Mouse (Mus musculus) ovary, adult 18-20 months (tissue): Measurements from ENCODE around the gene Zfp747.
A peak's percentile ranks its signal among the peaks of the same experiment; 100 is the strongest.
"Not testable (repeated sequence)": the region's sequence is repeated elsewhere in the genome, so short reads cannot be mapped to it uniquely, and the experiment has no call there.

ENCODE experiments used
- DNase-seq: peaks from one replicate; pipeline ENCODE4 v3.0.0; 2022; ENCODE audit warnings: low spot score, mixed read lengths

Zfp747 gene

DNA sequence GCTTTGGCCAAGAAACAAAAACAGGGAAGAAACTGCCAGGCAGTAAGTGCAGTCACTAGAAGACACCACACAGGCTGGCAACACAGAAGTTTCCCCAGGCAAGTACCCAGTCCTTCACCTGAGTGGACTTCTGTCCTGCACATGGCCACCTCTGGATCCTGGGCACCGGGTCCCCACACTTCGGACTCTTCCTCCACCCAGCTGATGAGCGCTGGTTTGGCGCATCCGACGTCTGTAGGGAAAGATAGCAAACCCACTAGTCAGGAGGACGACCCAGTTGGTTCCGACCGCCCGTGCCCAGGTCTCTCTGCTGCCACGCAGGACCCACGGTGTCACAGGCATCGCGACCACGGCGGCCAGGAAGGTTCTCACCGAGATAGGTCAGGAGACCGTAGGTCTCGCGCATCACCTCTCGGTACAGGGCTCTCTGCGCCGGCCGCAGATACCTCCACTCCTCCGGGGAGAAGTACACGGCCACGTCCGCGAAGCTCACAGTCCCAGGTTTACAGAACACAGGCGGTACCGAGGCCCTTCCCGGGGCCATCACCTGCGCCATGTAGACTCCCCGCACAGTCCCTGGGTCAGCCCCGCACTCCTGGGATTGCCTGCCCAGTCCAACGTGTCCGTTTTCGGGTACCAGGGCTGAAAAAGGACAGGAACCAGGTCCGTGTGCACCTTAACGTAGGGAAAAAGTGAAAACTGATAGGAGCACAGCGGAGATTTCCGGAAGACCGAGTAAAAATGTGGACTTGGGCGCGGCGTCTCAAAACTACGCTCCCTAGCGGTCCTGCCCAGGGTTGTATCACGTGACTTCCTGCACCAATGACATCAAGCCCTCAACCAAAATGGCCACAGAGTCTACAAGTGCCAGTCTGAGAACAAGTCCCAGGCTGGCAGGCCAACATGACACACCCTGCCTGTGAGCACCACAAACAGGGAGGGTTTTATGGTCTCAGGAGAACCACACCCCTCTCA, at the start of gene Zfp747:
Gene Zfp747 (minus strand): TSS at position 780 of the 975 bp plus-strand sequence.
- DNase-seq: peak; percentile 86

DNA sequence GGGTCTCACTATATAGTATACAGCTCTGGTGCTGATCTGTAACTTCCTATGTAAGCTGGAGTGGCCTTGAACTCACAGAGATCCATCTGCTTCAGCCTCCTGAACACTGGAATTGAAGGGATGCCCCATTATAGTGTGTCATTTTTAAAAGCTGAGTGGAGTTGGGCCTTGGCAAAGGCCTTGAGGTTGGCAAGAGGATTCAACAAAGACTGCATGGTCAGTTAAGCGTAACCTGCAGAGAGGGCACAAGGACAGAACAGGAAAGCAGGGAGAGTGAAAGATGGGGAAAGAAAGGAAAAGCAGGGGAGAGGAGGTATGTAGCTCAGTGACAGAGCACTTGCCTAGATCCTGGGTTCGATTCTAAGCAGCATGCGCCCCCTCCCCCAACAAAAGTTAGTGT, 49.4 kb upstream of the Zfp747 start:
- no peak for DNase-seq

DNA sequence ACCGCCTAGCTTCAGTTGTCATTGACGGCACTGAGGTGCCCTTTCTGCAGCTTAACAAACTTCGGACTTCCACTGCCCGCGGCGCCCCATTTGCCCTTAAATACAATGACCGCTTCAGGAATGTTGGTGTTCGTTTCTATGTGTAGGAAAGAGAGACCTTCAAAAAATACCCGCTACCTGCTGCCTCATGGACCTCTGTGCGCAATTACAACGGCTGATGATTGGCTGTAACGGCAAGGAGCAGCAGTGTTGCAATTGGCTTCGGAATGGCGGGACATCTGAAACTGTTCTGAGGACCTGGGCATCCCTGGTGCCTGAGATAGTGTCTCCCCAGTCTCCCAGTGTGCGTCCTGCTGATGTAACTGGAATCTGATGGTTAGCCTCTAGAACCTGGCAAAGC, 46.4 kb upstream of the Zfp747 start:
- DNase-seq: no peak

DNA sequence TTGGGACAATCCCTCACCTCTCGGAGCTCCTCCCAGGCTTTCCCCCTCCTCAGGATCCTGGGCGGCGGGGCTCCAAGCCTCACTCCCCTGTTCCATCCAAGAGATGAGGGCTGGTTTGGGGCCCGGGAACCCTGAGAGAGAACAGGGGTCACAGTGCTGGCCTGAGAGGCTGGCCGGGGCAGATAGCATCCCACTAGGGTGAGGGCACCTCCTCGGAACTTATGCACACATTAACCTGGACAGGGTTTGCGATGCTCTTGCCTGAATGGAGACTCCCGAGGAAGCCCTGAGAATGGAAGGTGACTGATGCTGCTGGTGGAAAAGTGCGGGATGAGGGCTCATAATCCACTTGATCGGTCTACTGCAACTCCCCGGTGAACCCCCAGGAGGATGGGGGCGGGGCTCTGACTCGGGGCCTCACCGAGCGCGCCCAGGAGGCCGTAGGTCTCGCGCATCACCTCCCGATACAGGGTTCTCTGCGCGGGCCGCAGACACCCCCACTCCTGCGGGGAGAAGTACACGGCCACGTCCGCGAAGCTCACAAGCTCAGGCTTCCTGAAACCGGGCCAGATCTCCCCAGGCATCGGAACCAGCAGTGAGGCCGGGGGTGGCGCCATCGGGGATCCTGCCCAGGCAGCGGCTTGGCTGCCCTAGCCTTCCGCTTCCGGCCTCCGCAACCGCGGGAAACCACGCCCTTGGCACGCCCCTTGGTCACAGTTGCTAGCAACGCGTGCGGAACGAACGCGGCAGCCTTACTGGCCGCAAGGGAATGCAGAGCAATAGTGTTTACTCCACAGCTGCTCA, 45.7 kb upstream of the Zfp747 start, which contains the start of gene Zfp688:
Gene Zfp688 (minus strand): TSS at position 681 of the 804 bp plus-strand sequence.
- peak; percentile 87 for DNase-seq

DNA sequence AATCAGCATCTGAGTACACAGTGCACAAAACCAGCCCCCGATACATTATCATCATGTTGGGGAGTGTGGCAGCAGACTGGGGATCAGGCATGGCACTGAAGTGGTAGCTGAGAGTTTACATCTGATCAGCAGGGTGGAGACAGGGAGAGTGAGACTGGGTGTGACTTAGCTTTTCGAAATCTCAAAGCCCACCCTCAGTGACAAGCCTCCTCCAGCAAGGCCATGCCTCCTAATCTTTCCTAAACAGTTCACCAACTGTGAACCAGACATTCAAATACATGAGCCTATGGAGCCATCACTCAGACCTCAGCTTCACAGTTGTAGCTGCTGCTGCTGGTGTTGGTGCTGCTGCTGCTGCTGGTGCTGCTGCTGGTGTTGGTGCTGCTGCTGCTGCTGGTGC, 35.6 kb upstream of the Zfp747 start:
- DNase-seq: no peak

DNA sequence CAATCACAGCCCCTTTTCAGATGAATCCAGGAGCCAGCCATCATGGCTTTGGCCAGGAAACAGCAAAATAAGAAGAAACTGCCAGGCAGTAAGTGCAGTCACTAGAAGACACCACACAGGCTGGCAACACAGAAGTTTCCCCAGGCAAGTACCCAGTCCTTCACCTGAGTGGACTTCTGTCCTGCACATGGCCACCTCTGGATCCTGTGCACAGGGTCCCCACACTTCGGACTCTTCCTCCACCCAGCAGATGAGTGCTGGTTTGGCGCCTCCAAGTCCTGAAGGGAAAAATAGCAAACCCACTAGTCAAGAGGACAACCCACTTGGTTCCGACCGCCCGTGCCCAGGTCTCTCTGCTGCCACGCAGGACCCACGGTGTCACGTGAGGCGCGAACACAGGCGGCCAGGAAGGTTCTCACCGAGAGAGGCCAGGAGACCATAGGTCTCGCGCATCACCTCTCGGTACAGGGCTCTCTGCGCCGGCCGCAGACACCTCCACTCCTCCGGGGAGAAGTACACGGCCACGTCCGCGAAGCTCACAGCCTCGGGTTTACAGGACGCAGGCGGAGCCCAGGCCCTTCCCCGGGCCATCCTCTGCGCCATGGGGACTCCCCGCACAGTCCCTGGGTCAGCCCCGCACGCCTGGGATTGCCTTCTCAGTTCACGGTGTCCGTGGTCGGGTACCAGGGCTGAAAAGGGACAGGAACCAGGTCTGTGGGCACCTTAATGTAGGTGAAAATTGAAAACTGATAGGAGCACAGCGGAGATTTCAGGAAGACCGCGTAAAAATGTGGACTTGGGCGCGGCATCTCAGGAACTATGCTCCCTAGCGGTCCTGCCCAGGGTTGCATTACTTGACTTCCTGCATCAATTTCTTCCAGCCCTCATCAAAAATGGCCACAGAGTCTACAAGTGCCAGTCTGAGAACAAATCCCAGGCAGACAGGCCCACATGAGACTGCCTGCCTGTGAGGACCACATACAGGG, 30.4 kb upstream of the Zfp747 start, which contains the start of gene Zfp764:
Gene Zfp764 (minus strand): TSS at position 821 of the 986 bp plus-strand sequence.
- peak; percentile 70 for DNase-seq

DNA sequence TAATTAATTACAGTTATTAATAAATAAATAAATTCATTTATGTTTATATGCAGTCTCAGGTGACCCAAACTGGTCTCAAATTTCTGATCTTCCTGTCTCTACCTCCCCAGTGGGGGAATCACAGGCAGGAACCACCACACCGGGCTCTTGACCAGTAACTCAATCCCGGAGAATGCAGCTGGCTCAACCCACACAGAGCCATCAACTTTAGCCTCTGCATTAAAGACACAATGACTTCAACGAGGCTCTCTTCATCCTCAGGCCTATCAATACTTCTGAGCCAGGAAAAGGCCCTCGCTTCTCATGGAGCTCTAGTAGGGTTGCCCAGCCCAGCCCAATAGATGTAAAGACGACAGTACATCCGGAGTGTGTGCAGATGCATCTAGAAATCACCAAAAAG, 28.3 kb upstream of the Zfp747 start:
- DNase-seq: not testable (repeated sequence)

DNA sequence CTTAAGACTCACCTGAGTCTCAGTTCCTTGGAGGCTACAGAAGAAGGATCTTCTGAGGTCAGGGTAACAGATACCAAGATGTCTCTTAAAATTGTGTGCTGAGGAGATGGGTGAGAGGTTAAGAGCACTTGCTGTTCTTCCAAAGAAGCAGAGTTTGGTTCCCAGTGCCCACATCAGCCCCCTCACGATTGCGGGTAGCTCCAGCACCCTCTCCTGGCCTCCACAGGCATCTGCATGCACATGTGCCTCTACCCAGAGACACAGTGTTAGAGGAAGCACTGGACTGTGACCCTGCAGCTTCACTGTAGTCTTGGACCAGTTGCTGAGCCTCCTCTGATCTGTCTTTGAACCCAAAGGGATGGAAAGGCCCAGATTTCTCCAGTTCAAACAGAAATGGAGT, 27.1 kb upstream of the Zfp747 start:
- no peak for DNase-seq

DNA sequence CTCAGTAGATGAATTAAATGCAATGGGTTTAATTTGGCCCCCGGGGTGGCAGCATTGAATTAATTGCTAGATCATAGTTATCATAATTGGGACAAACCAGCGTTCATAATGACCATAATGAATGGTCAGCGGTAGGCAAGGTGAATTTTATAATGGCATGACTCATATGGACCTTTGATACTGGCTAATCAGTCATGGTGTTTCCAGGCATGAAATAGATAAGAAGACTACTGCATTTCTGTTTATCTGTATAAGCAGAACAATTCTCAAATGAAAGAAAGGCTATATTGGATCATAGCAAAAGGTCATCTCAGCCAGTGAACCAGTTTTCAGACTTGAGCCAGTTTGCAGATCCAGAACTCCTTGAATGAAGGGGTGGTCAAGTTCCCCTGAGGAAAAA, 24.5 kb upstream of the Zfp747 start:
- no peak for DNase-seq

DNA sequence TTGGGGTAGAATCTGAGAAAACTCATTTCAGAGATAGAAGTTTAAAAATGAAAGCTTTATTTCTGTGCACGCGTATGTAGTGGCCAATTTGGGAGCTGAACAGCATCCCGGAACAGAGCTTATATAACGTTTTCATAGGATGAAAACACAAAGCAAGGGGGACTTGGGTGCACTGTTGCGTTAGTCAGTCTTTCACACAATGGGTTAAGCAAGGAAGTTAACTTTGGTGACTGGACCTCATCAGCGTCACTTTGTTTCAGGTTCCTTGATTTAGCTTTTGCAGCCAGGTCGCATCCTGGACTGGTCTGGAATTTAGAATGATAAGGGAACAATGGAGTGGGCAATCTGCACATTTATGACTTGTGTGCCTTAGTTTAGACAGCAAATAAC, 18.1 kb upstream of the Zfp747 start:
- no peak for DNase-seq

DNA sequence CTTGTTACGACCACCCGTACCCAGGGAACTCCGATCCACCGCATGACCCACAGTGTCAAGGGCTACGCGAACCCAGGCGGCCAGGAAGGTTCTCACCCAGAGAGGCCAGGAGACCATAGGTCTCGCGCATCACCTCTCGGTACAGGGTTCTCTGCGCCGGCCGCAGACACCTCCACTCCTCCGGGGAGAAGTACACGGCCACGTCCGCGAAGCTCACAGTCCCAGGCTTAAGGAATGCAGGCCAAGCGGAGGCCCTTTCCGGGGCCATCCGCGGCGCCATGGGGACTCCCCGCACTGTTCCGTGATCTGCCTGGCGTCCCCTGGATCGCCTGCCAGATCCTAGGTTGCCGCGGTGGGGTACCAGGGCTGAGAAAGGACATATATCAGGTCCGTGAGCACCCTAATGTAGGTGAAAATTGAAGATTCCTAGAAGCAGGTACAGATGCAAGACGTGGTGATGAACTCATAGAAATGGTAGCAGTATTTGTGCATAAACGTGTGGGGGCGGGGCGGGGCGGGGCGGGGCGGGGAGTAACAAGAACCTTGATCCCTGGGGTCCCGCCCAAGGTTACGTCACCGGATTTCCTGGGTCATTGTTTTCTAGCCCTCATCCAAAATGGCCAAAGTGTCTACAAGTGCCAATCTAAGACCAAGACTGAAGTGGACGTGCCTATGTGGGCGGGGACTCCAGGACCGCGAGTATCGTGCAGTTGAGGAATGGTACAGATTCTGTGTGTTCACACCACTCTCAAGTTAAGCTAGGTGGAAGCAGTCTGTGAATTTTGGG, 17.5 kb upstream of the Zfp747 start, which contains the start of gene E430018J23Rik:
Gene E430018J23Rik (minus strand): TSS at position 473 of the 787 bp plus-strand sequence.
- DNase-seq: peak; percentile 94

DNA sequence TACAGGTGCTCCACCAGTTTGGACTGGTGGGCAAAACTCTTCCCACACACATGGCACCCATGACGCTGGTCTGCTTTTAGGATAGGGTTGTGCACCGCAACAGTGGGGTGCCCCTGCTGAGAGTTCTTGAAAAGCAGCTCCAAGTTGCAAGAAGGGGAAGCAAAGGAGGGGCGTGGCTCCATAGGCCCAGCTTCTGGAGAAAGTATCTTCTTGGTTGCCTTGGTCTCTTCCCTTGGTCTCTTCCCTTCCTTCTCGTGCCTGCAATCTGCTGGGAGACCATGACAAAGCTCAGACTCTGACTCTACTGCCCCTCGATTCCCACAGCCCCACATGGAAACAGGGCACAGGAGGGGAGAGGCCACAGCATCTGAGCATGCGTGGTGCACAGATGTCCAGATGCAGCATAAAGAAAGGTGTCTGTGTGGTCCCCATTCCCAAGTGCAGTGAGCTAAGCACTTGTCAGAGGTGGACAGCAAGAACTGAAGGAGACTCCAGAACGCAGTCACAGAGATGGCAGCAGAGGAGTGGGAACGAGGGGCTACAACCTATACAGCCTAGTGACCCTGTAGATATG, 16.5 kb upstream of the Zfp747 start:
- DNase-seq: no peak

DNA sequence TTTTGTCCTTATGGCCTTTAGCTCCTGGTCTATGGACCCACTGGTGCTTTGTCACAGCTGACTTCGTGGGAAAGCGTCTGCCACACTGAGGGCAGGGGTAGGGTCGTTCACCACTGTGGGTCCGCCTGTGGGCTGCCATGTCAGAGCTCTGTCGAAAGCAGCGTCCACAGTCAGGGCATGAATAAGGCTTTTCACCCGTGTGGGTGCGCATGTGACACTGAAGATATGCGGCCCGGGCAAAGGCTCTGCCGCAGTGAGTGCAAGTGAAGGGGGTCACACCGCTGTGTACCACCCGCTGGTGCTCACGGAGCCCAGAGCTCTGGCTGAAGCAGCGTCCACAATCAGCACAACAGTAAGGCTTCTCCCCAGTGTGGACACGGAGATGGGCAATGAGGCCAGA, 15.7 kb upstream of the Zfp747 start:
- DNase-seq: no peak

DNA sequence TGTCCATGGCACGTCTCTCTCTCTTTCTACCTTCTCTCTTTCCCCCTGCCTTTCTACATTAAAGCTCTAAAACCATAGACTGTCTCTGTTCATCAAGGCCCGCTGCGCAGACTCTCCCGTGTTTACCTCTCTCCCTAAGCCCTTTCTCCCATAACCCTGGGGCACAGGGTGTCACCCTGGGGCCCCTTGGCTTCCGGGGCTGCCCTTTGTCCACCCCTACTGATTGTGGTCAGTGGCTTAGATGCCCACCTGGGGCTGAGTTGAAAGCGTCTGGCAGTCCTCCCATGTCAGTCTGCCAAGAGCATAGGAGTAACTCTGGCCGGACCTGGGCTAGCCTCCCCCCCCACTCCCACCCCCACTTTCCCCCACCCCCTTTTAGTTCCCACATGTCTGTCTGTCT, 14.5 kb upstream of the Zfp747 start:
- no peak for DNase-seq

DNA sequence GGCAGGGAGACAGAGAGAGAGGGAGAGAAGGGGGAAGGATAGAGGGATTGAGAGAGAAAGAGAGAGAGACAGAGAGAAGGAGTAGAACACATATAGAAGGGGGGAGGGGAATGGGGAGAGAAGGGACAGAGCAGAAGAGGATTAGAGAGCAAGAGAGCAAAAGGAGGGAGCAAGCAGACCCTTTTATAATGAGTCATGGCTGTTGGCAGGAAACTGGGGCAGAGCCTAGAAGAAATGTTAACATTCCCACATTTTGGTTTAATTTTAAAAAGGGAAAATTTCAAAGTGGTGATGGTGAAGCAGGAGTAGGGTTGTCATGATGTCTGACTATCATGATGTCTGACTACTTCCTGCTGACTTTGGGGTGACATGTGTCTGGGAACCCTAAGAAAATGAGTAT, 12.4 kb upstream of the Zfp747 start:
- not testable (repeated sequence) for DNase-seq

DNA sequence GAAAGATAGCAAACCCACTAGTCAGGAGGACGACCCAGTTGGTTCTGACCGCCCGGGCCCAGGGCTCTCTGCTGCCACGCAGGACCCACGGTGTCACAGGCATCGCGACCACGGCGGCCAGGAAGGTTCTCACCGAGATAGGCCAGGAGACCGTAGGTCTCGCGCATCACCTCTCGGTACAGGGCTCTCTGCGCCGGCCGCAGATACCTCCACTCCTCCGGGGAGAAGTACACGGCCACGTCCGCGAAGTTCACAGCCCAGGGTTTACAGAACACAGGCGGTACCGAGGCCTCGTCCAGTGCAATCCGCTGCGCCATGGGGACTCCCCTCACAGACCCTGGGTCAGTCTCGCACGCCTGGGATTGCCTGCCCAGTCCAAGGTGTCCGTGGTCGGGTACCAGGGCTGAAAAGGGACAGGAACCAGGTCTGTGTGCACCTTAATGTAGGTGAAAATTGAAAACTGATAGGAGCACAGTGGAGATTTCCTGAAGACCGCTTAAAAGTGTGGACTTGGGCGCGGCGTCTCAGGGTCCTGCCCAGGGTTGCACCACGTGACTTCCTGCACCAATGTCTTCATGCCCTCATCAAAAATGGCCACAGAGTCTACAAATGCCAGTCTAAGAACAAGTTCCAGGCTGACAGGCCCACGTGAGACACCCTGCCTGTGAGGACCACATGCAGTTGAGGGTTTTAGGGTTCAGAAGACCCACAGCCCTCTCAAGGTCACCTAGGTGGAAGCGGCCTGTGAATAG, 11.0 kb upstream of the Zfp747 start, which contains the start of gene 9130019O22Rik:
Gene 9130019O22Rik (minus strand): TSS at position 526 of the 752 bp plus-strand sequence.
- peak; percentile 82 for DNase-seq

DNA sequence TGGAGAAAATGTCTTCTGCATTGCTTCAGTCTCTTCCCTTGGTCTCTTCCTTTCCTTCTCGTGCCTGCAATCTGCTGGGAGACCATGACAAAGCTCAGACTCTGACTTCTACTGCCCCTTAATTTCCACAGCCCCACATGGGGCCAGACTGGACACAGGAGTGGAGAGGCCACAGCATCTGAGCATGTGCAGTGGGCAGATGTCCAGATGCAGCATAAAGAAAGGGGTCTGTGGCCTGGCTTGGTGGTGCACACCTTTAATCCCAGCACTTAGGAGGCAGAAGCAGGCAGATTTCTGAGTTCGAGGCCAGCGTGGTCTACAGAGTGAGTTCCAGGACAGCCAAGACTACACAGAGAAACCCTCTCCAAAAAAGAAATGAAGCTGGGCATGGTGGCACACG, 9.7 kb upstream of the Zfp747 start:
- DNase-seq: not testable (repeated sequence)

DNA sequence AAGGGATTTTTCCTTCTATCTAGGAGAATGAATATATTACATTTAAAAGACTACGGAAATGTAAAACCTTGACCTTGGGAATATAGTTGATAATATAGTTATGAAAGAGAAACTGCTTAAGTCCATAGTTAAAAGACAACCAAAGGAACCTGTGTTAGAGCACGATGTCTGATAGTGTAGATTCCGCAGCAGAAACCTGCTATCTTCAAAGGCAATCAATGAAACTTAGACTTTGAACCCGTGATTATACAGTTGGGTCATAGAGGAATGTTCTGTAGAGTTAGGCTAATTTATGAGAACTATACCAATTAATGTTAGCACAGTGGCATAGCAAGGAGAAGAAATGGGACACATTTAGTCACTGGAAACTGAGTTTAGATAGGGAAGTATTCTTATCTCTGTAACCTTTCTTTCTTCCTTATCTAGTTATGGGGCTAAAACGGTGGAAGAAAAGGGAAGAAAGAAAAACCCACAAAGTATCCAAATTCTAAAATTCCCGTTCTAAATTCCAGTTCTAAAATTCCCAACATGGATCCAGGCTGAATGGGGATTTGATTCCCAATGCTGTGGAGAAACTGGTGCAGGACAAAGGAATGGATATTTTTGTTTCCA, 2.6 kb upstream of the Zfp747 start:
- DNase-seq: no peak

DNA sequence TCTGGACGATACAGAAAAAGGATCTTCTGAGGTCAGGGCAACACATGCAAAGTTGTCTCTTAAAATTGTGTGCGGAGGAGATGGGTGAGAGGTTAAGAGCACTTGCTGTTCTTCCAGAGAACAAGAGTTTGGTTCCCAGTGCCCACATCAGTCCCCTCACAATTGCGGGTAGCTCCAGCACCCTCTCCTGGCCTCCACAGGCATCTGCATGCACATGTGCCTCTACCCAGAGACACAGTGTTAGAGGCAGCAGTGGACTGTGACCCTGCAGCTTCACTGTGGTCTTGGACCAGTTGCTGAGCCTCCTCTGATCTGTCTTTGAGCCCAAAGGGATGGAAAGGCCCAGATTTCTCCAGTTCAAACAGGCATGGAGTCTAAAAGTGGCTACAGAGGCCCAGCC, 4.0 kb downstream of the Zfp747 start:
- not testable (repeated sequence) for DNase-seq
